Mouse (Mus musculus) heart, embryonic 14.5 days (tissue): ENCODE measurements around the gene Etv4. TPM values are rescaled to one million over a fixed set of nuclear protein-coding genes. Genes with fewer than 3 reads are reported as not detected.

Experiments used
- ATAC-seq: fragments of 200-750 bp; cut with Nextera tagmentation; 2 replicates; pipeline ENCODE4 v1.8.0; 2017; ENCODE audit warnings: low read depth, moderate TSS enrichment; ENCODE audit not compliant: insufficient number of reproducible peaks, insufficient read depth, low FRiP score
- H3K27ac ChIP-seq, 2 experiments: fragments of 200-500 bp in 1 of 2; fragments of 300-500 bp in 1 of 2; sonication (generic) in 1 of 2; replicated peaks in 1 of 2; 2 replicates each; pipeline ENCODE4 v1.5.1; 2012 to 2014; ENCODE audit warnings: low read depth in 2 of 2, low read length in 2 of 2, control low read depth in 1 of 2, mild to moderate bottlenecking in 1 of 2, mixed read lengths in 1 of 2; ENCODE audit not compliant: control insufficient read depth in 1 of 2, insufficient read depth in 1 of 2
- H3K27me3 ChIP-seq: fragments of 300-500 bp; sonication (generic); 2 replicates; pipeline ENCODE4 v1.6.1; 2014; ENCODE audit warnings: mild to moderate bottlenecking, low read length, control low read depth; ENCODE audit not compliant: control insufficient read depth, insufficient read depth
- H3K36me3 ChIP-seq: fragments of 300-500 bp; sonication (generic); 2 replicates; pipeline ENCODE4 v1.6.1; 2014; ENCODE audit warnings: mild to moderate bottlenecking, control low read depth, low read length, mixed read lengths; ENCODE audit not compliant: control insufficient read depth, insufficient read depth
- H3K4me1 ChIP-seq, 2 experiments: fragments of 200-500 bp in 1 of 2; fragments of 300-500 bp in 1 of 2; sonication (generic) in 1 of 2; 2 replicates each; pipeline ENCODE4 v1.6.1; 2012 to 2014; ENCODE audit warnings: low read length in 2 of 2, control low read depth in 1 of 2, mixed read lengths in 1 of 2; ENCODE audit not compliant: control insufficient read depth in 2 of 2, insufficient read depth in 2 of 2
- H3K4me2 ChIP-seq: fragments of 300-500 bp; sonication (generic); 2 replicates; pipeline ENCODE4 v1.6.1; 2014; ENCODE audit warnings: mild to moderate bottlenecking, low read length
- H3K4me3 ChIP-seq, 2 experiments: fragments of 200-500 bp in 1 of 2; fragments of 300-500 bp in 1 of 2; sonication (generic) in 1 of 2; 2 replicates each; pipeline ENCODE4 v1.5.1; 2012 to 2014; ENCODE audit warnings: low read length in 2 of 2, mild to moderate bottlenecking in 2 of 2, control low read depth in 1 of 2, low read depth in 1 of 2, moderate library complexity in 1 of 2; ENCODE audit not compliant: control insufficient read depth in 1 of 2, insufficient read depth in 1 of 2
- H3K9ac ChIP-seq: fragments of 300-500 bp; sonication (generic); 2 replicates; pipeline ENCODE4 v1.6.1; 2014; ENCODE audit warnings: mild to moderate bottlenecking, low read length
- H3K9me3 ChIP-seq: fragments of 300-500 bp; sonication (generic); 2 replicates; pipeline ENCODE4 v1.6.1; 2016; ENCODE audit warnings: low read length, control low read depth; ENCODE audit not compliant: control insufficient read depth
- WGBS: fragments of 180-500 bp; shearing (Covaris S2); extraction: QIAGEN DNeasy Blood & Tissue Kit; methylation state at CpG from one replicate; pipeline ENCODE4 v1.1.7; 2014; 5-methylcytosine and 5-hydroxymethylcytosine counted together
- polyA plus RNA-seq: library from polyadenylated mRNA; unstranded; fragments of >200 nt; fragmentation: Nextera tagmentation; extraction: Ambion mirVana; gene quantifications from 2 replicates; pipeline ENCODE4 v1.2.1, GENCODE M21; 2014

Etv4 gene
- polyA plus RNA-seq, 1 experiment from 2014 or later: 4.0 TPM

- ATAC-seq: peak; percentile 72
- Histone ChIP-seq H3K4me3 (peak overlapping the region; percentile 8 to 31), H3K36me3 (peaks cover 18% of the 10 kb centered on the region), H3K27ac (peak overlapping the region in 1 of 2 experiments; percentile 16; a peak in 1 of 4 replicates), H3K4me2 (peak overlapping the region; percentile 76), H3K9me3 (no peaks in the 10 kb centered on the region), H3K9ac (peak overlapping the region; percentile 60), H3K27me3 (no peaks in the 10 kb centered on the region), H3K4me1 (peaks cover 6 to 10% of the 10 kb centered on the region in 2 experiments; a peak in 3 of 4 replicates)
- under 1% methylated on average over 16 of the region's 16 CpGs for WGBS
Measured at GRCm38 (mm10) chr11:101772449-101772848, 12.7 kb downstream of the Etv4 start.

DNA sequence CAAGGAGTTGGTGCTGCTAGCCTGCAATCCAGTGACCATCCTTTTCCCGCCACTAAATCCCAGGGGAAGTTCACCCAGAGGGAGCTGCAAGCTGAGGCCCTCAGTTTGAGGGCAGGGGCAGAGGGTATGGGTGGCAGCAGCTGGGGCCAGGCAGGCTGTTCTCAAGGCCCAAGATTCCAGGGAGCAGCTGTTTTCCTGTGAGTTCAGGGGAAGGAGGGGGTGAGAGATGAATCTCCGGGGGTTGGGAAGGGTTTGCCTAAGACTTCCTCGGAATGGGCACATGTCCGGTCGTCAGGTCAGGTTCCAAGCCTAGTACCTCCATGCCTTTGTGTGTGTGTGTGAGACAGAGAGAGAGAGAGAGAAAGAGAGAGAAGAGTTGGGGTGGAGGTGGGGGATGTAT lies 13.1 kb downstream of the Etv4 start:
- 5% methylated on average over 5 of the region's 5 CpGs for WGBS
- Histone ChIP-seq H3K27ac (no peak overlapping the region; a peak in 1 of 4 replicates), H3K4me2 (peak overlapping the region; percentile 76), H3K4me3 (peak overlapping the region in 1 of 2 experiments; percentile 31; a peak in 2 of 4 replicates), H3K27me3 (no peaks in the 10 kb centered on the region), H3K36me3 (peaks cover 23% of the 10 kb centered on the region), H3K9ac (peak overlapping the region; percentile 41; the same call in 1 of the 2 replicates), H3K9me3 (no peaks in the 10 kb centered on the region), H3K4me1 (peaks cover 6 to 10% of the 10 kb centered on the region in 2 experiments; a peak in 3 of 4 replicates)
- no peak; the same call in 1 of the 2 replicates for ATAC-seq

DNA sequence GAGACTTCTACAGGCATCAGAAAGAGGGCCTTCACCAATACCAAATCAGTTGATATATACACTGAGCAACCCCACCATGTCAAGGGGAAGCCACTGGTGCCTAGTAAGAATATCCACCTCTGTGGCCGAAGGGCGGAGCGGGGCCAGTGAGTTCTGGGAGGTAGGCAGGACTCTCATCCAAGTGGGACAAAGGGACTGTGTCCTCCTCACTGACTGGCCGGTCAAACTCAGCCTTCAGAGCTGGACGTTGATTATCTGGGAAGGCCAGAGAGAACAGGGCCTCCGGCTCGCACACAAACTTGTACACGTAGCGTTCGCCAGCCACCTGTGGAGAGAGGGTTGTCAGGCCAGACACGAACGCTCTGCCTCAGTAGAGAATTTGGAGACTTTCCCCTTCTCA lies 14.9 kb downstream of the Etv4 start:
- Histone ChIP-seq H3K4me1 (peaks cover 6 to 10% of the 10 kb centered on the region in 2 experiments; a peak in 3 of 4 replicates), H3K36me3 (peaks cover 40% of the 10 kb centered on the region), H3K4me2 (no peak overlapping the region), H3K27me3 (no peaks in the 10 kb centered on the region), H3K9ac (no peak overlapping the region), H3K4me3 (no peak overlapping the region), H3K27ac (no peak overlapping the region), H3K9me3 (no peaks in the 10 kb centered on the region)
- ATAC-seq: no peak
- 90% methylated on average over 12 of the region's 12 CpGs for WGBS

- Histone ChIP-seq H3K4me2 (no peak overlapping the region), H3K36me3 (peaks cover 54% of the 10 kb centered on the region)
Measured at GRCm38 (mm10) chr11:101768721-101769120, 16.4 kb downstream of the Etv4 start.

DNA sequence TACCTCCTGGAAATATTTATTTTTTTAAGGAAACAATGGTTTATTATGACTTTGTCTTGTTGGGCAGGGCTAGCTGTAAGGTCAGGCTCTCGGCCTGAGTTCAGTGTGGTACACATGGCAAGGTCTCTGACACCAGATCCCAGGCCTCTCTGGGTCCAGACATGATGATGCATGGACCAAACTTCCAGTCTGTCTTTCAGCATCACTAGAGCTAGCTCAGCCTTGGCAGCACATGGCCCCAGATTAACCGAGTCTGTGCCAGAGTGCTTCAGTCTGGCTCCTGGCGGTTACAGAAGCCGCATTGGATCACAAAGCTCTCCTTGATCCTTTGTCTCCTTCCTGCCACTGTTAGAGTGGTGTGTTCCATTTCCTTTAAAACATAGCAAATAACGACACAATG lies 17.8 kb downstream of the Etv4 start:
- WGBS: 78% methylated on average over 5 of the region's 5 CpGs

More at GRCm38 (mm10) chr11:101768721-101769120, 16.4 kb downstream of the Etv4 start:
- Histone ChIP-seq H3K4me1 (peaks cover 6 to 10% of the 10 kb centered on the region in 2 experiments; a peak in 3 of 4 replicates), H3K9me3 (no peaks in the 10 kb centered on the region), H3K27me3 (no peaks in the 10 kb centered on the region), H3K9ac (no peak overlapping the region), H3K4me3 (no peak overlapping the region), H3K27ac (no peak overlapping the region)
- WGBS: 80% methylated on average over 6 of the region's 6 CpGs
- no peak for ATAC-seq

DNA sequence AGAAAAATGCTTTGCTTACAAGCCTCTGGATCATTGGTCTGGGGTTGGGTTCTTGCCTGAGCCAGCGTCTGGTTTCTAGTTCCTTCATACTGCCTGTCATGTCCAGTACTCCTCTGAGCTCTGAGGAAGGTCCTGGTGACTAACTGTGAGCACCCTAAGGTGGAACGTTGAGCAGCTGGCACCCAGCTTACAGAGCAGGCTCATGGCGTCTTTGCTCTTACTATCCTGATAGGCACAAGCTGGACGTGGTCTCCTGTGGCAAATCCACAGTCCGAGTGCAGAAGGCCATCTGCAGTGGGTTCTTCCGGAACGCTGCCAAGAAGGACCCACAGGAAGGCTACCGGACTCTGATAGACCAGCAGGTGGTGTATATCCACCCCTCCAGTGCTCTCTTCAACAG lies 20.6 kb downstream of the Etv4 start:
- no peak for ATAC-seq
- peaks cover 93% of the 10 kb centered on the region for H3K36me3 ChIP-seq
- no peak overlapping the region for H3K27ac ChIP-seq
- H3K27me3 ChIP-seq: no peaks in the 10 kb centered on the region
- no peak overlapping the region for H3K4me3 ChIP-seq
- H3K9me3 ChIP-seq: no peaks in the 10 kb centered on the region
- no peaks in the 10 kb centered on the region for H3K4me1 ChIP-seq
- 88% methylated on average over 8 of the region's 8 CpGs for WGBS
- no peak overlapping the region for H3K9ac ChIP-seq
- H3K4me2 ChIP-seq: no peak overlapping the region

More for the DNA sequence above, 17.8 kb downstream of the Etv4 start:
- Histone ChIP-seq H3K27me3 (no peaks in the 10 kb centered on the region), H3K4me2 (no peak overlapping the region), H3K4me1 (peaks cover 5% of the 10 kb centered on the region in 2 experiments; a peak in 3 of 4 replicates), H3K27ac (no peak overlapping the region), H3K9me3 (no peaks in the 10 kb centered on the region), H3K4me3 (no peak overlapping the region), H3K9ac (no peak overlapping the region), H3K36me3 (peaks cover 67% of the 10 kb centered on the region)
- ATAC-seq: no peak

DNA sequence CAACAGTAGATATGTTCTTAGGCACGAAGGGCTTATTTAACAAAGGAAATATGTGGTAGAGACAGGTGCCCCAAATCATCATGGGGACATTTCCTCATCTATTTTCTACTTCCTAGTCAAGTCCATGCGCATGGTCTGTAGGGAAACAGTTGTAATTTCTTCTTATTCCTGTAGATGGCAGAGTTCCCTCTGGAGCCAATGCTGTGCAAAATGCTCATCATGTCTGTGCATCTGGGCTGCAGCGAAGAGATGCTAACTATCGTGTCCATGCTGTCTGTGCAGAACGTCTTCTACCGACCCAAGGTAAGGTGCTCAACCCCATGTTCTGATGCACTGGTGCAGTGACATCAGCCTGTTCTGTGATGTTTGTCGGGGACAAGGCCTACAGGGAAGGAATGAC lies 21.4 kb downstream of the Etv4 start:
- WGBS: 56% methylated on average over 7 of the region's 7 CpGs
- Histone ChIP-seq H3K4me1 (no peaks in the 10 kb centered on the region), H3K36me3 (peaks cover 95% of the 10 kb centered on the region), H3K9me3 (no peaks in the 10 kb centered on the region), H3K4me2 (no peak overlapping the region), H3K4me3 (no peak overlapping the region), H3K27me3 (no peaks in the 10 kb centered on the region), H3K9ac (no peak overlapping the region), H3K27ac (no peak overlapping the region)
- no peak for ATAC-seq

GRCm38 (mm10) chr11:101759530-101759929 lies 25.6 kb downstream of the Etv4 start:
- Histone ChIP-seq H3K4me1 (no peaks in the 10 kb centered on the region), H3K27ac (no peak overlapping the region), H3K36me3 (peaks cover 96% of the 10 kb centered on the region), H3K4me3 (no peak overlapping the region), H3K4me2 (no peak overlapping the region), H3K9me3 (no peaks in the 10 kb centered on the region), H3K27me3 (no peaks in the 10 kb centered on the region), H3K9ac (no peak overlapping the region)
- WGBS: 94% methylated on average over 3 of the region's 3 CpGs
- no peak for ATAC-seq
